Mouse (Mus musculus) forebrain, embryonic 13.5 days (tissue): ENCODE measurements around the gene Camk1d. TPM values are rescaled to one million over a fixed set of nuclear protein-coding genes. Genes with fewer than 3 reads are reported as not detected.

Experiments
- ATAC-seq: fragments of 200-750 bp; cut with Nextera tagmentation; 2 replicates; pipeline ENCODE4 v1.8.0; 2017
- H3K27ac ChIP-seq: fragments of 300-500 bp; sonication (generic); 2 replicates; pipeline ENCODE4 v1.5.1; 2015; ENCODE audit warnings: inconsistent platforms, mild to moderate bottlenecking, moderate library complexity
- H3K27me3 ChIP-seq: fragments of 300-500 bp; sonication (generic); 2 replicates; pipeline ENCODE4 v1.6.1; 2015; ENCODE audit warnings: mild to moderate bottlenecking, inconsistent platforms
- H3K36me3 ChIP-seq: fragments of 300-500 bp; sonication (generic); 2 replicates; pipeline ENCODE4 v1.6.1; 2015; ENCODE audit warnings: mild to moderate bottlenecking, inconsistent platforms; ENCODE audit not compliant: poor library complexity, severe bottlenecking
- H3K4me1 ChIP-seq: fragments of 300-500 bp; sonication (generic); 2 replicates; pipeline ENCODE4 v1.6.1; 2015; ENCODE audit warnings: inconsistent platforms
- H3K4me2 ChIP-seq: fragments of 300-500 bp; sonication (generic); 2 replicates; pipeline ENCODE4 v1.6.1; 2015; ENCODE audit warnings: inconsistent platforms, mild to moderate bottlenecking, moderate library complexity
- H3K4me3 ChIP-seq: fragments of 300-500 bp; sonication (generic); 2 replicates; pipeline ENCODE4 v1.5.1; 2015; ENCODE audit warnings: mild to moderate bottlenecking, inconsistent platforms
- H3K9ac ChIP-seq: fragments of 300-500 bp; sonication (generic); 2 replicates; pipeline ENCODE4 v1.6.1; 2015; ENCODE audit warnings: mild to moderate bottlenecking, inconsistent platforms
- H3K9me3 ChIP-seq: fragments of 300-500 bp; sonication (generic); replicated peaks from 2 replicates; pipeline ENCODE4 v1.6.1; 2016; ENCODE audit warnings: inconsistent platforms
- WGBS: fragments of 180-500 bp; shearing (Covaris S2); methylation state at CpG from one replicate; pipeline ENCODE4 v1.1.7; 2015; 5-methylcytosine and 5-hydroxymethylcytosine counted together
- polyA plus RNA-seq: library from polyadenylated mRNA; unstranded; fragments of >200 nt; fragmentation: Nextera tagmentation; extraction: Ambion mirVana; gene quantifications from 2 replicates; pipeline ENCODE4 v1.2.1, GENCODE M21; 2015

The Camk1d gene
- polyA plus RNA-seq, 1 experiment from 2014 or later = 2.8 TPM

GRCm38 (mm10) chr2:5371316-5371715 lies 343.0 kb downstream of the Camk1d start:
- H3K27ac ChIP-seq = no peak overlapping the region
- H3K4me3 ChIP-seq = no peak overlapping the region
- no peak overlapping the region for H3K4me2 ChIP-seq
- WGBS = 79% methylated on average over 3 of the region's 3 CpGs
- no peak overlapping the region for H3K9ac ChIP-seq
- no peaks in the 10 kb centered on the region for H3K27me3 ChIP-seq
- no peaks in the 10 kb centered on the region for H3K9me3 ChIP-seq
- no peak for ATAC-seq
- H3K36me3 ChIP-seq = no peaks in the 10 kb centered on the region
- peaks cover 4% of the 10 kb centered on the region; the same call in 1 of the 2 replicates for H3K4me1 ChIP-seq

- ATAC-seq = no peak
- Histone ChIP-seq H3K4me1 (peaks cover 4% of the 10 kb centered on the region; the same call in 1 of the 2 replicates), H3K27ac (no peak overlapping the region), H3K4me2 (no peak overlapping the region), H3K36me3 (no peaks in the 10 kb centered on the region), H3K9me3 (no peaks in the 10 kb centered on the region), H3K4me3 (no peak overlapping the region), H3K9ac (no peak overlapping the region), H3K27me3 (no peaks in the 10 kb centered on the region)
- WGBS = 65% methylated on average over 3 of the region's 3 CpGs
These were observed 343.7 kb downstream of the Camk1d start for GRCm38 (mm10) chr2:5370591-5370990.

DNA sequence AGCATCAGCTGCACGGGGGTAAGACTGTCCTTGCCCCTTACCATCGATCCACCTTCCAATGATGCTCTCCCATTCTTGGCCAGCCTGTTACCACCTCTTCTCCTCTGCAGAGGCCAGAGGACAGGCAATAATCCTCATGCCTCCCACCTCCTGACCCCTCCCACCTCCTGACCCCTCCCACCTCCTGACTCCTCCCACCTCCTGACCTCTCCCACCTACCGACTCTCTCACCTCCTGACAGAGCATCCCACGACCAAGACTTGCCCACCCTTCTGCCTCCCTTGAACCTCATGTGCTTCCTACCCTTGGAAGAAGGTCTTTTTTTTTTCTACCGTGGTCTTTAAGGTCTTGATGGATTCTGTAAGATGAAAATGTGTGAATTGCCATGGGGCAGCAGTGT lies 350.5 kb downstream of the Camk1d start:
- Histone ChIP-seq H3K4me1 (no peaks in the 10 kb centered on the region), H3K4me3 (no peak overlapping the region), H3K36me3 (no peaks in the 10 kb centered on the region), H3K4me2 (no peak overlapping the region), H3K9ac (no peak overlapping the region), H3K27ac (no peak overlapping the region), H3K9me3 (no peaks in the 10 kb centered on the region), H3K27me3 (no peaks in the 10 kb centered on the region)
- no peak for ATAC-seq
- WGBS = 59% methylated on average over 5 of the region's 5 CpGs

DNA sequence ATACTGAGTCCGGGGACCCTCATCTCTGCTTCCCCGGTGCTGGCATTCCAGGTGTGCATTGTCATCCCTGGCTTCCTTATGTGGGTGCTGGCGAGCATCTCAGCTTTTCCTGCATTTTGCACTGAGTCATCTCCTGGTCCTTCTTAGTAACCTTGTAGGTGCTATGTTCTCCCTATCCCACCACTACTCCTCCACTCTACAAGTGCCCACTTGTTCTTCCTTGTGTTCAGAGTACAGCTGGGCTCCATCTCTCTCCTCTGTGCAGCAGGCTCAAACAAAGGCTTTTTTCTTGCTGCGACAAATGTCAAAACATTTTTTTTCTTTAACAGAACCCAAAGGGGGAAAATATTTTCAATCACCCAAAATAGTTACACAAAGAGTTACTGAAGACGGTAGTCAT lies 356.3 kb downstream of the Camk1d start:
- no peaks in the 10 kb centered on the region for H3K27me3 ChIP-seq
- H3K4me1 ChIP-seq = no peaks in the 10 kb centered on the region
- no peak for ATAC-seq
- no peak overlapping the region for H3K27ac ChIP-seq
- H3K9ac ChIP-seq = no peak overlapping the region
- H3K4me2 ChIP-seq = no peak overlapping the region
- no peak overlapping the region for H3K4me3 ChIP-seq
- WGBS = 85% methylated on average over 5 of the region's 5 CpGs
- H3K9me3 ChIP-seq = no peaks in the 10 kb centered on the region
- no peaks in the 10 kb centered on the region for H3K36me3 ChIP-seq

DNA sequence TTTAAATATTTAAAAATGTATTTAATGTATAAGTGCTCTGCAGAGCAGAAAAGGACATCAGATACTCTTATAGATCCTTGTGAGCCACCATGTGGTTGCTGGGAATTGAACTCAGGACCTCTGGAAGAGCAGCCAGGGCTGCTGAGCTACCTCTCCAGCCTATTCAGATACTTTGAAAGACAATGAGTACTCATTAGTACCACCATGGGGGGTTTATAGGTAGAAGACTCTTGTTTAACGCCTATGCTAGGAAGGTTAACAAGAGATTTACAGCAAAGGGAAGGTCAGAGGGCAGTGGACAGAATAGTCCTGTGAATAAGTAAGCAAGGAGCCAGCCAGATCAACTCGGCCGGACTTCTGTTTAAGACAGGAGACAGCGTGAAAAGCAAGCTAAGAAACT lies 357.3 kb downstream of the Camk1d start:
- H3K9me3 ChIP-seq = no peaks in the 10 kb centered on the region
- H3K36me3 ChIP-seq = no peaks in the 10 kb centered on the region
- ATAC-seq = no peak
- H3K4me1 ChIP-seq = no peaks in the 10 kb centered on the region
- H3K9ac ChIP-seq = no peak overlapping the region
- 56% methylated on average over 4 of the region's 4 CpGs for whole genome bisulfite sequencing
- H3K27ac ChIP-seq = no peak overlapping the region
- no peak overlapping the region for H3K4me2 ChIP-seq
- no peaks in the 10 kb centered on the region for H3K27me3 ChIP-seq
- H3K4me3 ChIP-seq = no peak overlapping the region

- no peak for ATAC-seq
- H3K4me1 ChIP-seq = no peaks in the 10 kb centered on the region
- H3K4me2 ChIP-seq = no peak overlapping the region
- no peak overlapping the region for H3K4me3 ChIP-seq
- H3K27me3 ChIP-seq = no peaks in the 10 kb centered on the region
- H3K36me3 ChIP-seq = no peaks in the 10 kb centered on the region
- 91% methylated on average over 13 of the region's 13 CpGs for WGBS
- no peak overlapping the region for H3K9ac ChIP-seq
- no peaks in the 10 kb centered on the region for H3K9me3 ChIP-seq
- H3K27ac ChIP-seq = no peak overlapping the region
These were observed 361.3 kb downstream of the Camk1d start for GRCm38 (mm10) chr2:5352821-5353522.

- no peak for ATAC-seq
- Histone ChIP-seq H3K36me3 (no peaks in the 10 kb centered on the region), H3K27me3 (no peaks in the 10 kb centered on the region), H3K4me1 (no peaks in the 10 kb centered on the region), H3K9me3 (no peaks in the 10 kb centered on the region), H3K27ac (no peak overlapping the region), H3K4me3 (no peak overlapping the region), H3K4me2 (no peak overlapping the region), H3K9ac (no peak overlapping the region)
- 88% methylated on average over 9 of the region's 9 CpGs for WGBS
These were observed 369.0 kb downstream of the Camk1d start for GRCm38 (mm10) chr2:5345344-5345743.

DNA sequence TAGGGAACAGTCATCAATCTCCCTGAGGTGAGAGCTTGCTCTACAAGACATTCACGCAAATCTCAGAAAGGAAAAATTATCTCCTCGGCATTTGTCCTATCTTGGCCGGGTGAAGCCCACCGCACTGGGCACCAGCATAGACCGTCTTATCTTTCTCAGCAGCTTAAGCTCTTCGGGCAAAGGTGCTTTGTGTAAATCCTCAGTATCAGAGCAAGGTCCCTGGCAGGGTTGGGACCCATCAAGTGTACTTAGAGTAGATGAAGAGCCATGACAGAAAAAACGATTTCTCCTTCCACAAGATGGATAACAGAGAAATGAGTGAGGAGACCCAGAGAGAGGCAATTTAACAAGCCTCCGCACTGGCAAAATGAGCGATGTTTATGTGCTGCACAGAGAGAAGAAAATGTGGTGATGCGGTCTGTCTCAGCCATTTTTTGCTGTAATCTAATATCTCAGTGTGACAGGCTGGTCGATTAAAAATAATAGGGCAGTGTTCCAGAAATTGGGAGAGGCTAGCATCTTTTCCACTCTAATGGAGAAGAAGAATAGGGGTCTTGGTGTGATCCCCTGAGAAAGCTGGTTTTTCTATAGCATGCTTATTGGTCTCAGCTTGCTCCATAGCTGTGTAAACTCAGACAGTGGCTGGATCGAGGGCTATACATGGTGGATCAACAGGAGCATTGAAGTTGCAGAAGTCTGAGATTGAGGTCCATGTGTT lies 386.6 kb downstream of the Camk1d start:
- Histone ChIP-seq H3K4me1 (0 out of 2 replicates have a peak, but pooled peaks cover 8% of the 10 kb centered on the region), H3K4me2 (no peak overlapping the region), H3K9ac (no peak overlapping the region), H3K27me3 (no peaks in the 10 kb centered on the region), H3K9me3 (no peaks in the 10 kb centered on the region), H3K4me3 (no peak overlapping the region), H3K27ac (no peak overlapping the region), H3K36me3 (no peaks in the 10 kb centered on the region)
- WGBS = 68% methylated on average over 12 of the region's 12 CpGs
- no peak for ATAC-seq

- no peak for ATAC-seq
- 91% methylated on average over 3 of the region's 3 CpGs for WGBS
- Histone ChIP-seq H3K9me3 (no peaks in the 10 kb centered on the region), H3K4me1 (0 out of 2 replicates have a peak, but pooled peaks cover 8% of the 10 kb centered on the region), H3K4me2 (no peak overlapping the region), H3K36me3 (no peaks in the 10 kb centered on the region), H3K4me3 (no peak overlapping the region), H3K9ac (no peak overlapping the region), H3K27ac (no peak overlapping the region), H3K27me3 (no peaks in the 10 kb centered on the region)
These were observed 389.5 kb downstream of the Camk1d start for GRCm38 (mm10) chr2:5324806-5325205.

DNA sequence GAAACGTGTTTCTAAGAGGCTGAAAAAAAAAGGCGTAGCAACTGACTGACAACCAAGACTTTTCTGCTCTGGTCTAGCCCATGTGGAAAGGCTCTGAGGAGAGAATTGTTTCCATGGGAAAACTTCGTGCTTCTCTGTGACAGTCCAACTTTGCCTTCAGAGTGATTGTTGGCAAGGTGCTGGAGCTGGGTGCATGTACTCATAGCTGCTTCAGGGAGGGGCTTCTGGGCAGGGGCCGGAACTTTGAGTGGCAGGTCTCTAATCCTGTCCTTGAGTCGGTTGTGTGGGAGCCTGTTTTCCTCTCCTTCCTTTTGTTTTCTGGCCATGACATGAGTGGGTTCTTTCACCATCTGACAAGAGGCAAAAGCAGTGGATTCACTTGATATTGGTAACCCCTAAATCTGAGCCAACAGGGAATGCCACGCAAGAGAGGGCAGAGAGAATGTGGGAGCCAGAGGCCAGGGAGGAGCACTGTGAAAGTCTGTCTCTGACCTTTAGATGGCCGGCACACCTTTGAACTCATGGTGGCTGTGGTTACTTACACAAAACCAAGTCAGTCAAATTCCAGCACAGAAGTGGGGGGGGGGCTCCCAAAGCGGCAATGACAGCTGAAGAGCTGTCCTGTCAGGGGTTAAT lies 392.5 kb downstream of the Camk1d start:
- Histone ChIP-seq H3K9ac (no peak overlapping the region), H3K27ac (no peak overlapping the region), H3K4me1 (0 out of 2 replicates have a peak, but pooled peaks cover 4% of the 10 kb centered on the region), H3K27me3 (no peaks in the 10 kb centered on the region), H3K4me3 (no peak overlapping the region), H3K9me3 (no peaks in the 10 kb centered on the region), H3K4me2 (no peak overlapping the region), H3K36me3 (no peaks in the 10 kb centered on the region)
- no peak for ATAC-seq
- WGBS = 53% methylated on average over 8 of the region's 8 CpGs

DNA sequence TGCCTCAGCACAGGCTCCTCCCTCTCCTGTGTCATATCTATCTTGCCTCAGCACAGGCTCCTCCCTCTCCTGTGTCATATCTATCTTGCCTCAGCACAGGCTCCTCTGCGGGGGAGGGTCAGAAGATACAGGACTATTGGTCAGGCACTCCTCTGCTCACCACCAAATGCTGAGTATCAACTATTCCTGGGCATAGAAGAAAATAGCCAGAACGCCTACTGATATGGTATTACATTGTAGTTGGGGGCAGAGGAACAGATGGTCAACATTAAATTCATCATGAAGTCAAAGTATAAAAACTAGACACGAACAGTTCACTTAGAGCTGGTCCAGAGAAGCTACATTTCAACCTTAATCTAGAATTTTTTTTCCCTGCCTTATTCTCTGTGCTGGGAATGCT lies 395.2 kb downstream of the Camk1d start:
- Histone ChIP-seq H3K4me2 (no peak overlapping the region), H3K4me1 (peaks cover 18% of the 10 kb centered on the region), H3K9me3 (no peaks in the 10 kb centered on the region), H3K27me3 (no peaks in the 10 kb centered on the region), H3K36me3 (no peaks in the 10 kb centered on the region), H3K27ac (no peak overlapping the region), H3K9ac (no peak overlapping the region), H3K4me3 (no peak overlapping the region)
- no peak for ATAC-seq
- 96% methylated on average over 3 of the region's 3 CpGs for WGBS

- H3K4me3 ChIP-seq = no peak overlapping the region
- WGBS = 93% methylated on average over 5 of the region's 5 CpGs
- no peaks in the 10 kb centered on the region for H3K36me3 ChIP-seq
- H3K27ac ChIP-seq = no peak overlapping the region
- H3K9ac ChIP-seq = no peak overlapping the region
- ATAC-seq = no peak
- H3K4me2 ChIP-seq = no peak overlapping the region
- H3K9me3 ChIP-seq = no peaks in the 10 kb centered on the region
- peaks cover 15% of the 10 kb centered on the region for H3K4me1 ChIP-seq
- H3K27me3 ChIP-seq = 0 out of 2 replicates have a peak, but pooled peaks cover 3% of the 10 kb centered on the region
These were observed 397.6 kb downstream of the Camk1d start for GRCm38 (mm10) chr2:5316763-5317162.
